In genomic region chr2:128083844-128084243, GRCm38 (mm10) we compare ENCODE assay signal across 28 mouse cellular contexts. TPM values are rescaled to one million over a fixed set of nuclear protein-coding genes. Genes with fewer than 3 reads are reported as not detected.
A peak's percentile ranks its signal among the peaks of the same experiment; 100 is the strongest.
DNase-seq lines count a peak whose midpoint lies in the region; ATAC-seq and TF ChIP-seq lines count a peak whose summit lies in the region.
"Had no signal": no experiment of that assay in that cellular context is flagged by ENCODE, and none has a peak within 500 bp of the region (broad histone marks: within the 10 kb centered on the region; RNA-seq: fewer than 3 reads in every experiment).

No protein-coding gene starts in this region.

- dilution Hi-C loops in CH12.LX (cut with MboI; ENCODE audit: extremely low pct_ligation_motif_present, extremely low pct_unique_long_range_greater_than_20kb, low sequenced_read_pairs) = no loop called here

- no peak for TF ChIP-seq RAD21 in CH12.LX (IDR thresholded peaks at IDR 0.05; ENCODE audit: low read depth, low read length)

- no peak for TF ChIP-seq CTCF in kidney, adult 2 months (conservative IDR thresholded peaks at IDR 0.05; ENCODE audit: insufficient read depth, insufficient read length, low read depth, low read length)
- no peak for TF ChIP-seq CTCF in CH12.LX (conservative IDR thresholded peaks at IDR 0.05 in 1 of 2, IDR thresholded peaks at IDR 0.05 in 1 of 2; ENCODE audit: low read depth in 2 of 2, low read length in 2 of 2)

- H3K4me1 ChIP-seq in kidney, embryonic 15.5 days = peaks cover 27% of the 10 kb centered on the region
- no peaks in the 10 kb centered on the region for H3K4me1 ChIP-seq in kidney, adult 2 months (ENCODE audit: control insufficient read depth, insufficient read depth, low read length)
- H3K4me1 ChIP-seq in CH12.LX (ENCODE audit: control insufficient read depth in 1 of 2, insufficient read depth in 2 of 2) = peaks cover 14 to 51% of the 10 kb centered on the region in 2 experiments
- H3K4me1 ChIP-seq: forebrain, embryonic 12.5 days; forebrain, embryonic 15.5 days had no signal

- no peak for DNase-seq in kidney, adult 2 months
- peak; percentile 26 for DNase-seq in 416B (ENCODE audit: low read depth)
- DNase-seq in CH12.LX (ENCODE audit: extremely low read depth) = no peak
- peak; percentile 34 for DNase-seq in mesoderm, embryonic 11.5 days (ENCODE audit: low read depth, low spot score)
- DNase-seq in spleen, postnatal 14 days (ENCODE audit: low spot score in 2 of 2) = no peak
- DNase-seq: adrenal gland, adult 8-10 months; adrenal gland, postnatal 25 days; cerebellum, adult 18-20 months; cerebellum, adult 9-10 months; cerebellum, postnatal 14 days; gastrocnemius, postnatal 10 days; gastrocnemius, postnatal 36 days; heart, adult 2 months; heart, postnatal 14 days; heart, postnatal 4 days had no signal

- in situ Hi-C loops in CH12.LX (cut with MboI; ENCODE audit: low pct_ligation_motif_present, low pct_unique_long_range_greater_than_20kb, low sequenced_read_pairs) = loop anchor here (5.0 to 25.0 kb wide), 2 partner anchors 38 to 197 kb away; no protein-coding TSS in a partner anchor

- WGBS in kidney, embryonic 15.5 days = 7% methylated on average over 3 of the region's 3 CpGs
- 32% methylated on average over 3 of the region's 3 CpGs for WGBS in kidney, adult 2 months

- H3K9ac ChIP-seq in kidney, embryonic 15.5 days = no peak overlapping the region
- no peak overlapping the region for H3K9ac ChIP-seq in CH12.LX (ENCODE audit: insufficient read depth, low read depth)
- H3K9ac ChIP-seq: embryonic facial prominence, embryonic 13.5 days; forebrain, embryonic 12.5 days; forebrain, embryonic 15.5 days; heart, embryonic 13.5 days; hindbrain, embryonic 14.5 days had no signal

- TF ChIP-seq POLR2A in kidney, adult 2 months (IDR thresholded peaks at IDR 0.05; ENCODE audit: low read depth, low read length) = no peak
- TF ChIP-seq POLR2A in CH12.LX (IDR thresholded peaks at IDR 0.05; ENCODE audit: low read depth, low read length) = no peak

- no peaks in the 10 kb centered on the region for H3K79me2 ChIP-seq in CH12.LX (replicated peaks; ENCODE audit: control insufficient read depth, extremely low read depth, insufficient read depth, poor library complexity, severe bottlenecking)

- H3K27ac ChIP-seq in kidney, embryonic 15.5 days = peak overlapping the region; percentile 57
- H3K27ac ChIP-seq in kidney, adult 2 months (ENCODE audit: insufficient read depth, low read depth, low read length) = no peak overlapping the region
- H3K27ac ChIP-seq in CH12.LX (ENCODE audit: insufficient read depth, low read depth) = no peak overlapping the region
- H3K27ac ChIP-seq: embryonic facial prominence, embryonic 10.5 days; embryonic facial prominence, embryonic 13.5 days; forebrain, embryonic 12.5 days; forebrain, embryonic 15.5 days; heart, adult 2 months; heart, embryonic 13.5 days; hindbrain, embryonic 14.5 days; hindbrain, postnatal 0 days had no signal

- peaks cover 17% of the 10 kb centered on the region; the same call in 1 of the 2 replicates for H3K27me3 ChIP-seq in kidney, embryonic 15.5 days
- no peaks in the 10 kb centered on the region for H3K27me3 ChIP-seq in kidney, adult 2 months (replicated peaks; ENCODE audit: control insufficient read depth, insufficient read depth, low read length)
- no peaks in the 10 kb centered on the region for H3K27me3 ChIP-seq in CH12.LX (replicated peaks)
- H3K27me3 ChIP-seq: embryonic facial prominence, embryonic 13.5 days; forebrain, embryonic 15.5 days; heart, embryonic 13.5 days had no signal

- no peaks in the 10 kb centered on the region for H3K36me3 ChIP-seq in kidney, embryonic 15.5 days
- H3K36me3 ChIP-seq in kidney, adult 2 months (ENCODE audit: control insufficient read depth, insufficient read depth, low read length) = no peaks in the 10 kb centered on the region
- H3K36me3 ChIP-seq in CH12.LX (replicated peaks in 1 of 2; ENCODE audit: control insufficient read depth in 1 of 2, insufficient read depth in 1 of 2, low read length in 1 of 2) = no peaks in the 10 kb centered on the region
- H3K36me3 ChIP-seq: embryonic facial prominence, embryonic 10.5 days; embryonic facial prominence, embryonic 13.5 days; forebrain, embryonic 12.5 days; forebrain, embryonic 15.5 days; G1E; heart, embryonic 10.5 days; heart, embryonic 13.5 days had no signal

- peak; percentile 43; the same call in 1 of the 2 replicates for ATAC-seq in kidney, embryonic 15.5 days (replicated peaks; ENCODE audit: low FRiP score)
- ATAC-seq: activated CD4-positive, CD25-positive, alpha-beta regulatory T cell, adult 4 months; forebrain, embryonic 15.5 days; hindbrain, postnatal 0 days; inflammation-experienced regulatory T-cells, adult 6 months had no signal

- no peaks in the 10 kb centered on the region for H3K9me3 ChIP-seq in kidney, embryonic 15.5 days (replicated peaks)
- H3K9me3 ChIP-seq in CH12.LX (replicated peaks; ENCODE audit: low read length) = peaks cover 10% of the 10 kb centered on the region
- H3K9me3 ChIP-seq: embryonic facial prominence, embryonic 10.5 days; embryonic facial prominence, embryonic 13.5 days; forebrain, embryonic 12.5 days; forebrain, embryonic 15.5 days; G1E; heart, embryonic 10.5 days; heart, embryonic 13.5 days had no signal

- H3K4me3 ChIP-seq in kidney, embryonic 15.5 days (replicated peaks) = no peak overlapping the region
- H3K4me3 ChIP-seq in kidney, adult 2 months (ENCODE audit: insufficient read depth, low read depth, low read length) = no peak overlapping the region
- no peak overlapping the region for H3K4me3 ChIP-seq in CH12.LX (replicated peaks in 1 of 3; ENCODE audit: low read depth in 2 of 3, low read length in 2 of 3, poor library complexity in 1 of 3)
- H3K4me3 ChIP-seq: embryonic facial prominence, embryonic 10.5 days; embryonic facial prominence, embryonic 13.5 days; erythroblast, embryonic 14.5 days; forebrain, embryonic 12.5 days; forebrain, embryonic 15.5 days; heart, adult 2 months; heart, embryonic 10.5 days; heart, embryonic 13.5 days had no signal

- no peak for TF ChIP-seq EP300 in CH12.LX (IDR thresholded peaks at IDR 0.05; ENCODE audit: low read length)

- no peak overlapping the region for H3K4me2 ChIP-seq in kidney, embryonic 15.5 days
- no peak overlapping the region for H3K4me2 ChIP-seq in CH12.LX (ENCODE audit: insufficient read depth, low read depth, poor library complexity, severe bottlenecking)
- H3K4me2 ChIP-seq: embryonic facial prominence, embryonic 13.5 days; forebrain, embryonic 12.5 days; forebrain, embryonic 15.5 days; heart, embryonic 13.5 days; hindbrain, embryonic 14.5 days had no signal

TF ChIP-seq in CH12.LX, 34 proteins besides CTCF, POLR2A, EP300 and RAD21:
- TF ChIP-seq USF2 (conservative IDR thresholded peaks at IDR 0.05; ENCODE audit: low read depth, low read length) (no peak), MYC (IDR thresholded peaks at IDR 0.05; ENCODE audit: low read depth, low read length) (0 out of 2 replicates have a peak, but pooled peaks have one; percentile 10)

RNA-seq across cellular contexts. Expression of gene Bcl2l11, which starts 42.0 kb away (rescaled TPM):
- polyA plus RNA-seq in kidney, embryonic 15.5 days (2015; fragmentation: Nextera tagmentation; extraction: Ambion mirVana) = 28.7 and 29.8 TPM in 2 replicates
- 7.1 and 7.8 TPM in 2 replicates for polyA plus RNA-seq in kidney, adult 2 months (2012; rRNA removed)
- total RNA-seq in CH12.LX (2012; rRNA removed) = 7.8 and 9.9 TPM in 2 replicates
- total RNA-seq in CH12.LX (2014; rRNA removed) = 10.2 and 11.6 TPM in 2 replicates
- polyA plus RNA-seq in CH12.LX (2012; ENCODE audit: insufficient read length, low read depth) = 18.4 and 24.6 TPM in 2 replicates

Comparison
In these comparisons a context has a peak if more than half of its experiments do, and no peak if none do; other contexts are left out.
1. DNase-seq: peak in 416B (single experiment) and mesoderm, embryonic 11.5 days (single experiment); none in kidney, adult 2 months (single experiment), CH12.LX (single experiment) and spleen, postnatal 14 days (0 of 2).